Mouse (Mus musculus) embryo, embryonic 11.5 days (tissue): Measurements from ENCODE around the gene Dnase2a.

Experiments used
- DNase-seq: peaks from one replicate; pipeline ENCODE4 v3.0.0-alpha.2; 2012; ENCODE audit warnings: low read depth, low spot score

Gene Dnase2a

GRCm38 (mm10) chr8:84936962-84937546 is 28.7 kb downstream of the Dnase2a start, which contains the start of gene Mast1:
Gene Mast1 (minus strand): TSS chr8:84937359.
- no peak for DNase-seq

DNA sequence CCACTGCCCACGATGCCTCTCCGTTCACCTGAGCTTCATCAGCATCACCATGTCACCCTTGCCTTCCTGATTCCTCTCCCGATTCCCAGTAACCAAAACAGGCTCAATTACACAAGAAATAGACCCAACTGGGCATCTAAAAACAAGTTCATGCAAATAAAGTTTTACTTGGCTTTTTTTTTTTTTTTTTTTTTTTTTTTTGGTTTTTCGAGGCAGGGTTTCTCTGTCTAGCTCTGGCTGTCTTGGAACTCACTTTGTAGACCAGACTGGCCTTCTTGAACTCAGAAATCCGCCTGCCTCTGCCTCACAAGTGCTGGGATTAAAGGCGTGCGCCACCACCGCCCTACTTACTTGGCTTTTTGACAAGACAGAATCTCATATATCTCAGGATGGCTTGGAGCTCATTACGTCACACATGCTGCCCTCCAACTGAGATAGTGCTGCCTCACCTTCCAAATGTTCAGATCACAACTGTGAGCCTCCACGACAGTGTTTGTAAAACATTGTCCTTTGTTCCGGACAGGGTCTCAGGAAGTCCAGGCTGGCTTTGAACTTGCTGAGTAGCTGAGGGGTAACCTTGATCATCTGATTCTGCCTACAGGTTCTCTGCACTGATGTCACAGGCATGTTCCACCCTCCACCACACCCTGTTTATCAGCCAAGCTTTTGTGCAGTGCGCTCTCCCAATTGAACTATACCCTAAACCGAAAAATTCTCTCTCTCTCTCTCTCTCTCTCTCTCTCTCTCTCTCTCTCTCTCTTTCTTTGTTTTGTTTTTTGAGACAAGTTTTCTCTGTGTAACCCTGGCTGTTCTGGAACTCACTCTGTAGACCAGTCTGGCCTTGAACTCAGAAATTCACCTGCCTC is 29.5 kb downstream of the Dnase2a start:
- no peak for DNase-seq

DNA sequence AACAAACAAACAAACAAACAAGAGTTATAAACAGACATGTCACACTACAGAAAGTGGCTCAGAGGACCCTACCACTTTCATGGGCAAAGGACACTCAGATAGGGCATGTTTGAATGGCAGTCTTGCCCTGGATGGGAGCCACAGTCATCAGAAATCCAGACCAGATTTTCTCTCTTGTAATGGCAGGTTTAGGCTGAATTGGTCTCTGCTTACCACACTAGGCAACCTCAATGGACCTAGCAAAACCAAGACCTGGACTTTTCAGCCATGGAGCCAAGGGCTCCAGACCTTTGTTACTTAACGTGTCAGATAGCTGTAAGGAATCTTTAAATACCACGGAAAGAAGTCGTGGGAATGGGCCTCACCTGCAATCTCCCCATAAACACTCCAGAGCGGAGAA is 35.3 kb downstream of the Dnase2a start:
- DNase-seq = no peak

DNA sequence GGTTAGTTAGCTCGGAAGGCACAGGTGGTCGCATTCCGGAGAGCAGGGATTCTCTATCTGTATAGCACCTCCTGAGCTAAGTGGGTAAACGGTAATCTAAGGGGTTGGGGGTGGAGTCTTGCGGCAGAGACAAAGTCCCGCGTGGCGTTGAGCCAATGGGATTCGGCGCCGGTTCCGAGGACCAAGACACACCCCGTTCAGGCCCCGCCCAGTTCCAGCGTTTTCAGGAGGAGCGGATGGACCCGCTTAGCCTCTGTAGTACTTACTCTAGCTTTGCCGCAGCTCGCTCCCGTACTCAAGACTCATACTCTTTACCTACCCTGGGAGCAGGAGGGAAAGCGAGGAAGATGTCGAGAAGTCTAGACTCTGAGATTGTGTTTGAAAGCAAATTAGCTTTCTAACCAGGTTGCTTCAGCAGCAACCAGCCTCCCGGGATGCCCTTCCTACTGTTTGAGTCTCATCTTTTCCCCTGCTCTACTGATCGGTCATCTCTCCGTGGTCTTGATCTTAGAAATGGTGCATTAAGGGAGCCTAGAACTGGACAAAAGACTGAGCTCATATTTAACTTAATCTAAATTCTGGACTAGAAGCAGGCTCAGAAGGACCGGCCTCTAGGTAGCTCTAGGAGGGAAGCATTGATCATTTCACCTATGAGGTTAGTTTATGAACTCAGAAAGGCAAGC is 36.3 kb downstream of the Dnase2a start:
- no peak for DNase-seq

DNA sequence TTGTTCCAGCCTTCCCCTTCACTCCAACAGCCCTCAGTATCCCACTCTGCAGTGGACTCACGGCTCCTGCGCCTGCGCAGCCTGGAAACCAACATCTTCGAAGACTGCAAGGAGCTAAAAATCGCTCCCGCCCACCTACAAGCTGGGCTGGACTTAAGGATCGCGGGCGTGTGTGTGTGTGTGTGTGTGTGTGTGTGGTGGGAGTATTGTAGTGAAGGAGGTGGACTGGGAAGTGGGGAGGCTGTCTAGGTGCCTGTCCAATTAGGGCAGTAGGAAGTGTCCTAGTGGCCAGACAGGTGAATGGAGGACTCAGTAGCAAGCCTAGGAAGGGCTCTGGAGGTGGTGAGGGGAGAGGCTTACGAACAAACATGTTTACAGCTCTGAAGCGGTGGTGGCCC is 36.9 kb downstream of the Dnase2a start:
- DNase-seq = no peak

DNA sequence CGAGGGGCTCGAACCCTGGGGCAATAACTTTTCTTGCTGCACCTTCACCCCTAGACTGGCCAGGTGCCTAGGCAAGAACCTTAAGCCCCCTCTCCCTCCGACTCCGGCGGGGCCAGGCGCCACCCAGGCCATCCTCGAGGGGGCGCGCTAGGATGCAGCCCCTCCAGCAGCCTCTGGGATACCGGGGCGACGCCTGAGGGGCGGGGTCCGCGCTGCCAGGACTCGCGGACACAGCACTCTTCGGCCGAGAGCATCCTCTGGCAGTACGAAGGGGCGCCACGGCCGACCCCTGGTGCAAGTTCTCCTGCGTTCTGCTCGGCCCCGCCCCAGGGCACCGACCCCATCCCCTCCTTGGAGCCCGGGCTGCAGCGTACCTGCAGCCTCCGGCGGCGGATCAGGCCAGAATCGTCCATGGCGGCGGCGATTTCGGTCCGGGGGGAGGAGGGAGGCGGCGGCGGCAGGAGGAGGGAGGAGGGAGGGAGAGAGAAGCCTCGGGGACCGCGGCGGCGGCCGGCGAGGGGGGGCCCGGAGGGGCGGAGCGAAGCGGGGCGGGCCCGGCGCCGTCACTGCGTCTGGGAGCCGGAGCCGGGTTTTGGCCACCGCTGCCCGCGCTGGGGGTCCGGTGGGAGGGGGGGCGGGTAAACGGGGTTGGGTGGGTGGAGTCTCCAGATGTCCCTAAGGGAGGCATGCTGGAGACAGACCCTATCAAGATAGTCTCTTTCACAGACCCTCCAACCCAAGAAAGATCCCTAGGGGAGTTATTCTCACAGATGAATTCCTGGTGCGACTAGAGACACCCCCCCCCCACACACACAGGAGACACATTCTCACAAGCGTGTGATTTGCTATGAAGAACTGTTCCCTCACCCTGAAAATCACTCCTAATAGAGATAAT is 37.5 kb downstream of the Dnase2a start:
- no peak for DNase-seq

DNA sequence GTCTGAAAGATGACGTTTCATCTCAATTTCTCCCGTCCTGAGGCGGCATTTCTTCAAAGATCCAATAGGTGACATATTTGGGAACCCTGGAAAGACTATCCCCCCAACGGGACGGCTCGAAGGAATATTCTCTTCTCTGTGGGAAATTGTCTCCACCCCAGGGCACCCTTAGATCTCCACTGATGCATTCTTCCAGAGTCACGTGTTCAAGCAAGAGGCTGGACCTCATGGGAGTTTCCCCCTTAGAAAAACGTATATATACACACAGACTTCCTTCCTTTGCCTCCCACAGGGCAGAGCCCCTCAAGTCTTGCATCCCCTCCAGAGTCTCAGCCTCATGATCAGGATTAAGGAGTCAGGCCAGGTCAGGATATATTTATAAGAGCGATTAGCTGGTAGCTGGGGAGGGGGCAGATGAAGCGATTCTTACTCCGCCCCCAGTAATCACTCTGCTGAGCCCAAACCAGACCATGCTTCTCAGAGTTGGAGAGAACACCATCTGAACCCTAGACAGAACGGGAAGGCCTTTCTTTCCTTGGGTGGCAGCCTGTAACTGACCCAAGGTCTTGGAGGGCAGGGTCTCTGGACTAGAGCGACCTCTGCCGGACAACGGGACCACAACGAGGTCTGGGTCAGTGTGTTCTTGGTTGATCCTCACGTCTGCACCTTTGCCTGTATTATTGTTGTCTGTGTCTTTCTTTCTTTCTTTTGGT is 38.3 kb downstream of the Dnase2a start, which contains the start of gene Rtbdn:
TSS of gene Rtbdn (plus strand) at position 464 of the 713 bp plus-strand sequence.
- no peak for DNase-seq

- no peak for DNase-seq
These were observed 38.8 kb downstream of the Dnase2a start for GRCm38 (mm10) chr8:84947241-84947545.

- no peak for DNase-seq
These were observed 41.4 kb downstream of the Dnase2a start for GRCm38 (mm10) chr8:84949753-84950152.

DNA sequence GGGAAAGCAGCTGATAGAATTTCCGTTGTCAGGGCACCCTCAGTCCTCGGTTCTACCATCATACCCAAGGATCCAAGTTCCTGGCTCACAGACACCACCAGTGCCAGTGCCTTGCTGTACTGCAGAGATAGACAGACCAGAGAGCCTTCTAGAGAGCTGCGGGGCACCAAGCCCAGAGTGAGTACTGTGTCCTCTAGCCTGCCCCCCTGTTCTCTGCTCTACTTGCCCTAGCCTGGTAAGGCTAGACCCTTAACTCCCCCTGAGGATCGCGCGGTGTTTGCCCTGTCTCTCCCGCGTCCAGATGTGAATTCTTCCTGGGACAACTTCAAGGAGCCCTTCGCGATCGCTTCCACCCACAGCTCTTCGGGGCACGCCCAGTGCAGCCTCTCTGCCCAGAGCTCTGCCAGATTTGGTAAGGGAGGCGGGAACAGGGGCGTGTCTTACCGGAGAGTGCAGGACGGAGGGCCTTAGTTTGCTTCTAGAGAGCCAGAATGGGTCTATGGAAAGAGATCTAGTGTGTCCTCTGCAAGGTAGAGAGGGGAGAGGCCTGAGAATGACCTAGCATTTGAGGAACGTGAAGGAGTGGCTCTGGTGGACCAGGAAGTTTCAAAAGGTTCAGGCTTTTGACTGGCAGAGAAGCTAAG is 44.4 kb downstream of the Dnase2a start:
- DNase-seq = no peak

DNA sequence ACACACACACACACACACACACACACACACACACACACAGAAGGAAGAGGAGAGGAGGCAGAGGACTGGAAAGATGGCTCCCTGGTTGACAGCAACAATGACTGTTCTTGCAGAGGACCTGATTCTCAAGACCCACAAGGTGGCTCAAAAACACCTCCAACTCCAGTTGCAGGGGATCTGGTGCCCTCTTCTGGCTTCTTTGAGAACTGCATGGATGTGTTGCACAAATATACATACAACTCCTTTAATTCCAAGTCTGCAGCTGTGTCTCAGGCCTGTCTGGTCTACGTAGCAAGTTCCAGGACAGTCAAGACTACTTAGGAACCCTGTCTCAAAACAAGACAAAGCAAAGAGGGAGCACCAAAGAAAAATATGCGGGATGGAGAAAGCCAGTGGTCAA is 48.4 kb downstream of the Dnase2a start:
- DNase-seq = no peak

- no peak for DNase-seq
These were observed 51.5 kb downstream of the Dnase2a start for GRCm38 (mm10) chr8:84959811-84960210.

- DNase-seq = no peak
These were observed 55.6 kb downstream of the Dnase2a start for GRCm38 (mm10) chr8:84963952-84964351.

DNA sequence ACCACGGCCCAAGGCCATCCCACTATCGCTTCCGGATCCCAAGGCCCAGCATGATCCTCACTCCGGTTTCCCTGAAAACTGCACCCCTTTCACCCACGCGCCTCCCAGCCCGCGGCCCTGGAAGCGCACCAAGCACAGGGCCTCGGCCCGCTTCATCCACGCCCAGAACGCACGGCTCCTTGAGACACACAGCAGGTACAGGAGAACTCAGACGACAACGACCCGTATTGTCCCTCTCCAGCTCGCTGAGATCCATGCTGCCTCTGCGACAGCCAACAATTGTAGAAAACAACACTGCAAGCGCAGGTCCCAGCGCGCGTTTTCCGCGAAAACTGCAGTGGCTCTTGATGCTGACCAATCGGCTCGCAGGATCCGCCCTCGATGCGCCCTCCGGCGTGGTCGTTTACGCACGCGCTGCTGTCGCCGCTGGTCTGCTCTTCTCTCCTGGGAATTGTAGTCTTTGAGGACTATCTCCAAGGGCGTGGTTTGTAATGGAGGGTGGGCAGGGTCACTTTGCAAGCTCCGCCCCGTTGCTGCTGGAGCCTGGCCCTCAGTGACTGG is 57.5 kb downstream of the Dnase2a start:
- peak; percentile 90 for DNase-seq

- DNase-seq = no peak
These were observed 58.2 kb downstream of the Dnase2a start for GRCm38 (mm10) chr8:84966603-84967002.

DNA sequence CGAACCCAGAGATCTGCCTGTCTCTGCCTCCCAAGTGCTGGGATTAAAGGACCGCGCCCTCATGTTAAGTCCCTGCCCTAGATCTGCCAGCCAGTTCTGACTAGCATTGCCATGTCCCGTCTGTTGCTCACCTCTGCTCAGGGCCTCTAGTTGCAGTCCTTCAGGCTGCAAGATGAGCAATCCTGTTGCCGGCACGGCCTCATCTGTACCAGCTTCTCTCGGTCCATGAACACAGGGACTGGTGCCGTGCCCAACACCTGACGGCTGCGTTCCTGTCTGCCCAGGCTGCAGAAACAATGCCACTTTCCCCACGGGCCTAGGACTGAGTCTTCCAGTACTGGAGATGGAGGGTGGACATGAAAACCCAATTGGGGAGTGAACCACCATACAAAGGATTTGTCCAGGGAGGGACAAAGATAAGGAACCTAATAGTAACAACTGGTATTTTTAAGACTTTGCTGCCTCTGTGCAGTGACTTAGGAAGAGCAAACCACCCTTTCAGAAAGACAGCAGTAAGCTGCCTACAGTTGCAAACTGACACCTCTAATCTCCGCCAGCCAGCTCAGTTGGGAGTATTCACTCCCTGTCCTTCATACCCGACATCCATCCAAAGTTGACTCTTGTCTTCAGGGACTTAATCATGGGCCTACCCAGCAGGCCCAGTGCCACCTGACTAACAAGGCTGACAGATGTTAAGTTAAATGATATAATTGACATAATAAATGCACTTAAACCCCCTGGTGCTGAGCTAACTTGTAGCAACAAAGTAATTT is 59.4 kb downstream of the Dnase2a start:
- no peak for DNase-seq

DNA sequence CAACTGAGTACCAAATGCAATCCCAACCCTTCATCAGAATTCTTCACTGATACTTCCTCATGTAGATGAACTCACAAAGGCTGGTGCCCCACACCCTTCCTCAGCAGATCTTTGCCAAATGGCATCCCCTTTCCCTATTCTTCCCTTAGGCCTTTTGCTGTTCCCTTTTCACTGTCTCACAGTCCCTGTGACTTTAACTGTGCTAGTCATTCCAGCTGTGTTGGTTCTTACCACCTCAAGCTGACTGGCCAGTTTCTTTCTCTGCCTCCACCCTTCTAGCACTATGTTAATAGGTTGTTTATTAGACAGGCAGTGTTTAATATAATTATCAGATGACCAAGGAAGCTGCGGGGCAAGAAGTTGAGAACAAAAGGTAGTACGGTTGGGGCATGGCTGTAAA is 60.3 kb downstream of the Dnase2a start:
- DNase-seq = no peak

- DNase-seq = no peak
These were observed 61.1 kb downstream of the Dnase2a start, which contains the start of the genes Gm49661, Prdx2 and Rnaseh2a for GRCm38 (mm10) chr8:84969241-84970134. Gene Gm49661 (minus strand): TSS chr8:84969433. Gene Prdx2 (plus strand): TSS chr8:84969587. Gene Rnaseh2a (minus strand): TSS chr8:84969767.
